Mouse (Mus musculus): ENCODE data around the gene Plpp7.

- TF ChIP-seq CTCF (IDR thresholded peaks at IDR 0.05 in 2 of 3, conservative IDR thresholded peaks at IDR 0.05 in 1 of 3; ENCODE audit: control insufficient read depth in 1 of 3, insufficient read depth in 1 of 3, low read depth in 2 of 3, low read length in 3 of 3, poor library complexity in 1 of 3, severe bottlenecking in 1 of 3) (no peak), MAZ (IDR thresholded peaks at IDR 0.05; ENCODE audit: low read depth, low read length) (no peak), POLR2A (IDR thresholded peaks at IDR 0.05; ENCODE audit: control insufficient read depth in 1 of 2, insufficient read depth in 1 of 2, low read depth in 1 of 2, low read length in 2 of 2, poor library complexity in 1 of 2) (no peak), CHD1 (IDR thresholded peaks at IDR 0.05; ENCODE audit: low read depth, low read length) (no peak), RCOR1 (IDR thresholded peaks at IDR 0.05; ENCODE audit: low read depth, low read length) (no peak), RAD21 (IDR thresholded peaks at IDR 0.05; ENCODE audit: low read depth, low read length) (no peak), TAL1 (IDR thresholded peaks at IDR 0.05; ENCODE audit: low read length) (no peak), ELF1 (IDR thresholded peaks at IDR 0.05; ENCODE audit: low read depth, low read length) (no peak), ETS1 (IDR thresholded peaks at IDR 0.05; ENCODE audit: low read depth, low read length) (no peak), BHLHE40 (IDR thresholded peaks at IDR 0.05; ENCODE audit: borderline replicate concordance, low read depth, low read length) (no peak), E2F4 (IDR thresholded peaks at IDR 0.05; ENCODE audit: borderline replicate concordance, low read depth, low read length) (no peak), USF1 (IDR thresholded peaks at IDR 0.05; ENCODE audit: low read depth, low read length) (no peak), TBP (IDR thresholded peaks at IDR 0.05; ENCODE audit: low read depth, low read length) (no peak)
Observed at GRCm38 (mm10) chr2:32055357-32055965, 39.9 kb upstream of the Plpp7 start.

All from MEL (cell line).